Mouse (Mus musculus): Measurements from ENCODE around the gene Rnf168. TPM values are rescaled to one million over a fixed set of nuclear protein-coding genes. Genes with fewer than 3 reads are reported as not detected.

Rnf168 gene
- polyA plus RNA-seq, 1 experiment from 2014 or later: 25.0 TPM

GRCm38 (mm10) chr16:32330876-32331670 lies 53.8 kb downstream of the Rnf168 start:
- H3K27ac ChIP-seq (replicated peaks; ENCODE audit: low read depth, low read length): no peak overlapping the region
- H3K36me3 ChIP-seq (ENCODE audit: control insufficient read depth, insufficient read depth, low read length): no peaks in the 10 kb centered on the region
- WGBS: 61% methylated on average over 9 of the region's 9 CpGs
- peak overlapping the region; percentile 96; the same call in 1 of the 2 replicates for H3K4me3 ChIP-seq (ENCODE audit: low read depth, low read length)
- H3K9ac ChIP-seq (ENCODE audit: low read length): no peak overlapping the region
- DNase-seq (ENCODE audit: low spot score) (no peak), ATAC-seq (ENCODE audit: insufficient number of reproducible peaks, low FRiP score, low TSS enrichment, low read depth) (no peak)
- peak overlapping the region; percentile 49; the same call in 1 of the 2 replicates for H3K4me2 ChIP-seq (ENCODE audit: low read depth, severe bottlenecking)
- H3K27me3 ChIP-seq (ENCODE audit: control insufficient read depth, insufficient read depth, low read length): no peaks in the 10 kb centered on the region
- no peaks in the 10 kb centered on the region for H3K4me1 ChIP-seq (ENCODE audit: control insufficient read depth, insufficient read depth, low read length)
- no peaks in the 10 kb centered on the region for H3K9me3 ChIP-seq (ENCODE audit: control insufficient read depth, low read length)

GRCm38 (mm10) chr16:32332040-32332555 lies 54.8 kb downstream of the Rnf168 start, which contains the start of gene Ubxn7:
Gene Ubxn7 (plus strand): TSS chr16:32332257.
- DNase-seq (ENCODE audit: low spot score) (peak; percentile 99), ATAC-seq (ENCODE audit: insufficient number of reproducible peaks, low FRiP score, low TSS enrichment, low read depth) (peak; percentile 93)
- no peaks in the 10 kb centered on the region for H3K9me3 ChIP-seq (ENCODE audit: control insufficient read depth, low read length)
- peak within 1 kb of the TSS; percentile 97 for H3K9ac ChIP-seq (ENCODE audit: low read length)
- H3K27me3 ChIP-seq (ENCODE audit: control insufficient read depth, insufficient read depth, low read length): no peaks in the 10 kb centered on the region
- WGBS: 0% methylated on average over 46 of the region's 52 CpGs
- H3K4me2 ChIP-seq (ENCODE audit: low read depth, severe bottlenecking): peak within 1 kb of the TSS; percentile 49
- H3K27ac ChIP-seq (replicated peaks; ENCODE audit: low read depth, low read length): peak within 1 kb of the TSS; percentile 95
- H3K4me3 ChIP-seq (ENCODE audit: low read depth, low read length): peak within 1 kb of the TSS; percentile 96
- H3K4me1 ChIP-seq (ENCODE audit: control insufficient read depth, insufficient read depth, low read length): no peaks in the 10 kb centered on the region
- no peaks in the 10 kb centered on the region for H3K36me3 ChIP-seq (ENCODE audit: control insufficient read depth, insufficient read depth, low read length)

GRCm38 (mm10) chr16:32332556-32333511 lies 55.6 kb downstream of the Rnf168 start:
- H3K9ac ChIP-seq (ENCODE audit: low read length): peak overlapping the region; percentile 97
- H3K9me3 ChIP-seq (ENCODE audit: control insufficient read depth, low read length): no peaks in the 10 kb centered on the region
- DNase-seq (ENCODE audit: low spot score) (peak; percentile 65), ATAC-seq (ENCODE audit: insufficient number of reproducible peaks, low FRiP score, low TSS enrichment, low read depth) (peak; percentile 71)
- H3K27me3 ChIP-seq (ENCODE audit: control insufficient read depth, insufficient read depth, low read length): no peaks in the 10 kb centered on the region
- WGBS: under 1% methylated on average over 50 of the region's 54 CpGs
- H3K4me1 ChIP-seq (ENCODE audit: control insufficient read depth, insufficient read depth, low read length): no peaks in the 10 kb centered on the region
- H3K4me3 ChIP-seq (ENCODE audit: low read depth, low read length): peak overlapping the region; percentile 96
- H3K36me3 ChIP-seq (ENCODE audit: control insufficient read depth, insufficient read depth, low read length): no peaks in the 10 kb centered on the region
- peak overlapping the region; percentile 49 for H3K4me2 ChIP-seq (ENCODE audit: low read depth, severe bottlenecking)
- H3K27ac ChIP-seq (replicated peaks; ENCODE audit: low read depth, low read length): peak overlapping the region; percentile 95

GRCm38 (mm10) chr16:32335146-32335545 lies 57.9 kb downstream of the Rnf168 start:
- ATAC-seq (ENCODE audit: insufficient number of reproducible peaks, low FRiP score, low TSS enrichment, low read depth) (no peak), DNase-seq (ENCODE audit: low spot score) (no peak)
- no peaks in the 10 kb centered on the region for H3K36me3 ChIP-seq (ENCODE audit: control insufficient read depth, insufficient read depth, low read length)
- no peak overlapping the region for H3K4me2 ChIP-seq (ENCODE audit: low read depth, severe bottlenecking)
- no peaks in the 10 kb centered on the region for H3K9me3 ChIP-seq (ENCODE audit: control insufficient read depth, low read length)
- WGBS: 94% methylated on average over 5 of the region's 5 CpGs
- no peaks in the 10 kb centered on the region for H3K27me3 ChIP-seq (ENCODE audit: control insufficient read depth, insufficient read depth, low read length)
- H3K4me1 ChIP-seq (ENCODE audit: control insufficient read depth, insufficient read depth, low read length): no peaks in the 10 kb centered on the region
- H3K9ac ChIP-seq (ENCODE audit: low read length): no peak overlapping the region
- H3K27ac ChIP-seq (replicated peaks; ENCODE audit: low read depth, low read length): no peak overlapping the region
- no peak overlapping the region for H3K4me3 ChIP-seq (ENCODE audit: low read depth, low read length)

GRCm38 (mm10) chr16:32336026-32336780 lies 58.9 kb downstream of the Rnf168 start:
- H3K9me3 ChIP-seq (ENCODE audit: control insufficient read depth, low read length): no peaks in the 10 kb centered on the region
- H3K27ac ChIP-seq (replicated peaks; ENCODE audit: low read depth, low read length): no peak overlapping the region
- WGBS: 75% methylated on average over 7 of the region's 7 CpGs
- no peaks in the 10 kb centered on the region for H3K27me3 ChIP-seq (ENCODE audit: control insufficient read depth, insufficient read depth, low read length)
- H3K4me2 ChIP-seq (ENCODE audit: low read depth, severe bottlenecking): no peak overlapping the region
- H3K4me1 ChIP-seq (ENCODE audit: control insufficient read depth, insufficient read depth, low read length): no peaks in the 10 kb centered on the region
- no peaks in the 10 kb centered on the region for H3K36me3 ChIP-seq (ENCODE audit: control insufficient read depth, insufficient read depth, low read length)
- no peak for ATAC-seq (ENCODE audit: insufficient number of reproducible peaks, low FRiP score, low TSS enrichment, low read depth)
- DNase-seq (ENCODE audit: low spot score): no peak
- no peak overlapping the region for H3K9ac ChIP-seq (ENCODE audit: low read length)
- H3K4me3 ChIP-seq (ENCODE audit: low read depth, low read length): no peak overlapping the region

- no peaks in the 10 kb centered on the region for H3K27me3 ChIP-seq (ENCODE audit: control insufficient read depth, insufficient read depth, low read length)
- no peak overlapping the region for H3K27ac ChIP-seq (replicated peaks; ENCODE audit: low read depth, low read length)
- no peaks in the 10 kb centered on the region for H3K9me3 ChIP-seq (ENCODE audit: control insufficient read depth, low read length)
- no peak overlapping the region for H3K4me3 ChIP-seq (ENCODE audit: low read depth, low read length)
- ATAC-seq (ENCODE audit: insufficient number of reproducible peaks, low FRiP score, low TSS enrichment, low read depth) (no peak), DNase-seq (ENCODE audit: low spot score) (no peak)
- no peak overlapping the region for H3K4me2 ChIP-seq (ENCODE audit: low read depth, severe bottlenecking)
- H3K36me3 ChIP-seq (ENCODE audit: control insufficient read depth, insufficient read depth, low read length): no peaks in the 10 kb centered on the region
- H3K4me1 ChIP-seq (ENCODE audit: control insufficient read depth, insufficient read depth, low read length): no peaks in the 10 kb centered on the region
- no peak overlapping the region for H3K9ac ChIP-seq (ENCODE audit: low read length)
These were observed 59.7 kb downstream of the Rnf168 start for GRCm38 (mm10) chr16:32337001-32337400.

GRCm38 (mm10) chr16:32340451-32340850 lies 63.2 kb downstream of the Rnf168 start:
- DNase-seq (ENCODE audit: low spot score): no peak
- Histone ChIP-seq H3K27ac (replicated peaks; ENCODE audit: low read depth, low read length) (no peak overlapping the region), H3K4me2 (ENCODE audit: low read depth, severe bottlenecking) (no peak overlapping the region), H3K4me1 (ENCODE audit: control insufficient read depth, insufficient read depth, low read length) (no peaks in the 10 kb centered on the region), H3K4me3 (ENCODE audit: low read depth, low read length) (no peak overlapping the region), H3K9me3 (ENCODE audit: control insufficient read depth, low read length) (no peaks in the 10 kb centered on the region), H3K9ac (ENCODE audit: low read length) (no peak overlapping the region), H3K27me3 (ENCODE audit: control insufficient read depth, insufficient read depth, low read length) (no peaks in the 10 kb centered on the region), H3K36me3 (ENCODE audit: control insufficient read depth, insufficient read depth, low read length) (no peaks in the 10 kb centered on the region)
- ATAC-seq (ENCODE audit: insufficient number of reproducible peaks, low FRiP score, low TSS enrichment, low read depth): no peak
- WGBS: 100% methylated on average over 1 of the region's 1 CpGs

- H3K4me1 ChIP-seq (ENCODE audit: control insufficient read depth, insufficient read depth, low read length): no peaks in the 10 kb centered on the region
- no peak overlapping the region for H3K4me3 ChIP-seq (ENCODE audit: low read depth, low read length)
- H3K4me2 ChIP-seq (ENCODE audit: low read depth, severe bottlenecking): no peak overlapping the region
- DNase-seq (ENCODE audit: low spot score): no peak
- no peaks in the 10 kb centered on the region for H3K9me3 ChIP-seq (ENCODE audit: control insufficient read depth, low read length)
- H3K27ac ChIP-seq (replicated peaks; ENCODE audit: low read depth, low read length): no peak overlapping the region
- ATAC-seq (ENCODE audit: insufficient number of reproducible peaks, low FRiP score, low TSS enrichment, low read depth): no peak
- no peaks in the 10 kb centered on the region for H3K36me3 ChIP-seq (ENCODE audit: control insufficient read depth, insufficient read depth, low read length)
- no peak overlapping the region for H3K9ac ChIP-seq (ENCODE audit: low read length)
- H3K27me3 ChIP-seq (ENCODE audit: control insufficient read depth, insufficient read depth, low read length): no peaks in the 10 kb centered on the region
These were observed 68.3 kb downstream of the Rnf168 start for GRCm38 (mm10) chr16:32345521-32345920.

Data from limb, embryonic 11.5 days (tissue).